Mouse (Mus musculus) limb, embryonic 14.5 days (tissue): ENCODE measurements around the gene Diras2. TPM values are rescaled to one million over a fixed set of nuclear protein-coding genes. Genes with fewer than 3 reads are reported as not detected.

ENCODE experiments used
- ATAC-seq: fragments of 200-750 bp; cut with Nextera tagmentation; 2 replicates; pipeline ENCODE4 v1.8.0; 2017; ENCODE audit warnings: low read depth, moderate number of reproducible peaks, moderate TSS enrichment; ENCODE audit not compliant: low FRiP score
- DNase-seq: peaks from one replicate; pipeline ENCODE4 v3.0.0-alpha.2; 2015; ENCODE audit warnings: low spot score
- H3K27ac ChIP-seq: fragments of 300-500 bp; sonication (generic); replicated peaks from 2 replicates; pipeline ENCODE4 v1.5.1; 2014; ENCODE audit warnings: low read depth, mild to moderate bottlenecking, low read length, moderate library complexity, mixed read lengths
- H3K27me3 ChIP-seq: fragments of 300-500 bp; sonication (generic); 2 replicates; pipeline ENCODE4 v1.6.1; 2014; ENCODE audit warnings: low read length, mixed read lengths; ENCODE audit not compliant: control insufficient read depth, insufficient read depth
- H3K36me3 ChIP-seq: fragments of 300-500 bp; sonication (generic); 2 replicates; pipeline ENCODE4 v1.6.1; 2014; ENCODE audit warnings: mild to moderate bottlenecking, low read length, moderate library complexity, mixed read lengths; ENCODE audit not compliant: control insufficient read depth, insufficient read depth
- H3K4me1 ChIP-seq: fragments of 300-500 bp; sonication (generic); 2 replicates; pipeline ENCODE4 v1.6.1; 2014; ENCODE audit warnings: antibody characterized with exemption, low read length, mixed read lengths; ENCODE audit not compliant: control insufficient read depth, insufficient read depth
- H3K4me2 ChIP-seq: fragments of 300-500 bp; sonication (generic); replicated peaks from 2 replicates; pipeline ENCODE4 v1.6.1; 2014; ENCODE audit warnings: low read depth, mild to moderate bottlenecking, low read length, moderate library complexity; ENCODE audit not compliant: severe bottlenecking
- H3K4me3 ChIP-seq: fragments of 300-500 bp; sonication (generic); replicated peaks from 2 replicates; pipeline ENCODE4 v1.5.1; 2014; ENCODE audit warnings: low read length
- H3K9ac ChIP-seq: fragments of 300-500 bp; sonication (generic); 2 replicates; pipeline ENCODE4 v1.6.1; 2014; ENCODE audit warnings: mild to moderate bottlenecking, low read depth, low read length, moderate library complexity; ENCODE audit not compliant: severe bottlenecking
- H3K9me3 ChIP-seq: fragments of 300-500 bp; sonication (generic); 2 replicates; pipeline ENCODE4 v1.6.1; 2016; ENCODE audit warnings: low read length; ENCODE audit not compliant: control insufficient read depth
- POLR2A ChIP-seq: fragments of 200-500 bp; IDR thresholded peaks from 2 replicates; pipeline ENCODE4 v1.8.0; 2012; ENCODE audit warnings: inconsistent platforms, mild to moderate bottlenecking, moderate library complexity, borderline replicate concordance; ENCODE audit not compliant: insufficient read depth, insufficient read length; ENCODE audit errors: extremely low read depth
- WGBS: fragments of 180-500 bp; shearing (Covaris S2); extraction: QIAGEN DNeasy Blood & Tissue Kit; methylation state at CpG from one replicate; pipeline ENCODE4 v1.1.7; 2014; 5-methylcytosine and 5-hydroxymethylcytosine counted together
- polyA plus RNA-seq, 2 experiments: library from polyadenylated mRNA; depleted of rRNA in 1 of 2; stranded (reverse) in 1 of 2; unstranded in 1 of 2; fragments of >200 nt; fragmentation: Nextera tagmentation in 1 of 2; extraction: Ambion mirVana in 1 of 2; gene quantifications; 2 replicates each; pipeline versions ENCODE4 v1.2.1 to v1.2.3; 2012 to 2014

Gene Diras2
- polyA plus RNA-seq, 2 experiments = 0.15 to 0.70 TPM

- Histone ChIP-seq H3K4me1 (0 out of 2 replicates have a peak, but pooled peaks cover 5% of the 10 kb centered on the region), H3K27ac (no peak overlapping the region), H3K4me3 (no peak overlapping the region), H3K9me3 (no peaks in the 10 kb centered on the region), H3K27me3 (no peaks in the 10 kb centered on the region), H3K9ac (no peak overlapping the region), H3K36me3 (no peaks in the 10 kb centered on the region), H3K4me2 (no peak overlapping the region)
- no peak for ATAC-seq
- no peak for TF ChIP-seq POLR2A
- DNase-seq = no peak
- 71% methylated on average over 11 of the region's 11 CpGs for WGBS
Observed at GRCm38 (mm10) chr13:52454708-52455250, 76.3 kb downstream of the Diras2 start.

Other genes with a start within 250 kb of the Diras2 start
- 3.0 and 3.3 TPM in 2 replicates for gene Syk, start 51.9 kb upstream of the Diras2 start, polyA plus RNA-seq (2012; rRNA removed)
- gene Syk, start 51.9 kb upstream of the Diras2 start, polyA plus RNA-seq (2014; fragmentation: Nextera tagmentation; extraction: Ambion mirVana) = 3.5 and 3.6 TPM in 2 replicates